Mouse (Mus musculus): ENCODE results near the gene Gm853. TPM values are rescaled to one million over a fixed set of nuclear protein-coding genes. Genes with fewer than 3 reads are reported as not detected.

The Gm853 gene
- polyA plus RNA-seq, 1 experiment from 2014 or later, result not detected

DNA sequence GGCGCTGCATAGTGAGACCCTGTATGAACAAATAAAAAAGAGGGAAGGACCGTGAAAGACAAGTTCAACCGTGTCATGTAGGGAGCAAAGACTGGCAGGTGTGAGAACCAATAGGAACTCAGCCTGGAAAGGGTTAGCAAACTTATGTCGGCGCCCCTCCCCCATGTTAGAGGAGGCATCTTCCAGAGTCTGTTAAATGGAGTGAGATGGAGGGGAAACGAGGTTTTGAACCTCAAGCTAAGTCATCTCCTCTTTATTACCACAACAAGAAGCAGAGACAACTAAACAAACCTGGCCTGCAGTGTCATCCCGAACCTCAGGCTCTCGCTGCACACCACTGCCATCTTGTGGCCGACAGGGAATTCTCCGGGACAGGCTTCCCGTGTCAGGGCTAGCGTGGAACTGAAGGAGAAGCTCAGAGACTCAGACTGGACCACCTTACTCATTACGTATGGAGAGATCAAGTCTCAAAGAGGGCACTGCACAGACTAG, 33.3 kb downstream of the Gm853 start:
- Histone ChIP-seq H3K9me3 (replicated peaks; ENCODE audit: control insufficient read depth, low read length) (no peaks in the 10 kb centered on the region), H3K4me3 (ENCODE audit: low read depth, low read length) (no peak overlapping the region), H3K27me3 (ENCODE audit: control insufficient read depth, insufficient read depth, low read length) (no peaks in the 10 kb centered on the region; the same call in 1 of the 2 replicates), H3K27ac (replicated peaks; ENCODE audit: low read depth, low read length) (no peak overlapping the region), H3K9ac (replicated peaks; ENCODE audit: low read length) (no peak overlapping the region), H3K36me3 (replicated peaks; ENCODE audit: control insufficient read depth, insufficient read depth, low read depth, low read length) (no peaks in the 10 kb centered on the region), H3K4me2 (ENCODE audit: low read depth, low read length) (no peak overlapping the region), H3K4me1 (ENCODE audit: control insufficient read depth, insufficient read depth, low read length) (peaks cover 2% of the 10 kb centered on the region; the same call in 1 of the 2 replicates)
- no peak for ATAC-seq (replicated peaks; ENCODE audit: insufficient number of reproducible peaks, low FRiP score, low TSS enrichment, low read depth)
- WGBS, result 4% methylated on average over 13 of the region's 13 CpGs
- DNase-seq (ENCODE audit: low spot score), result peak; percentile 85

DNA sequence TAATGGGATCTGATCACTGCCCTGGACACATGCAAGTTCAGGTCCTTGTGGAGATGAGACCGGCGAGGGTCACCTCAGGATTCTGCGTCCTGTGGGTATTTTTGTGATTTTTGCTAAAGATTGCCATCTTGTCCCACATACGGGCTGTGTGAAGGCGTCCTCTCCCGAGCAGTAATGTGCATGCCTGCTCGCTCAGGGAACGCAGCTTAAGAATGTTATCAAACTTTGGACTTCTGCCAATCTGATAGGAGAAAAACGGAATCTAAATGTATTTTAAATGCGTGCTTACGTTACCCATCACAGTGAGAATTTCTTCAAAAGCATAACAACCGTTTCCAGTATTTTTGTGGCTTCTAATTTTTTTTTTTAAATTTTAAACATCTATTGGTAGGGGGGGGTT, 35.3 kb downstream of the Gm853 start:
- H3K4me3 ChIP-seq (ENCODE audit: low read depth, low read length), result no peak overlapping the region
- H3K9me3 ChIP-seq (replicated peaks; ENCODE audit: control insufficient read depth, low read length), result no peaks in the 10 kb centered on the region
- no peaks in the 10 kb centered on the region for H3K27me3 ChIP-seq (ENCODE audit: control insufficient read depth, insufficient read depth, low read length)
- ATAC-seq (replicated peaks; ENCODE audit: insufficient number of reproducible peaks, low FRiP score, low TSS enrichment, low read depth) (no peak), DNase-seq (ENCODE audit: low spot score) (no peak)
- H3K9ac ChIP-seq (replicated peaks; ENCODE audit: low read length), result no peak overlapping the region
- H3K27ac ChIP-seq (replicated peaks; ENCODE audit: low read depth, low read length), result no peak overlapping the region
- H3K4me1 ChIP-seq (ENCODE audit: control insufficient read depth, insufficient read depth, low read length), result peaks cover 2% of the 10 kb centered on the region; the same call in 1 of the 2 replicates
- WGBS, result 83% methylated on average over 12 of the region's 12 CpGs
- no peak overlapping the region for H3K4me2 ChIP-seq (ENCODE audit: low read depth, low read length)
- no peaks in the 10 kb centered on the region for H3K36me3 ChIP-seq (replicated peaks; ENCODE audit: control insufficient read depth, insufficient read depth, low read depth, low read length)

DNA sequence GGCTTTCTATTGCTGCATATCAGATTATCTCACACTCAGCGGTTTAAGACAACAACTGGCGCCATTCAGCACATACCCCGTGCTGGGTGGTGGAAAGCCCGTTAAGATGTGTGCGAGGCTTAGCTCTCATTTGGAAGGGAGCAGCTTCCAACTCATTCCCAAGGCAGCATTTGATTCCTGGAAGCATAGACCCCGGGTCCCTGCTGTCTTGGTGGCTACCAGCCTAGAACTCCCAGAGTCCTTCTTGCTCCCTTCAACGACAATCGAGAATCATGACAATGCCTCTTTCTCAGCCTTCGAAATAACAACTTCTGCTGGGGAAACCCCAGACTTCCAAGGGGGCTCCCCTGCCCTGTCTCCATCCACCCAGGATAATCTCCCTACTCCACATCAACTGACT, 35.8 kb downstream of the Gm853 start:
- H3K4me1 ChIP-seq (ENCODE audit: control insufficient read depth, insufficient read depth, low read length), result peaks cover 2% of the 10 kb centered on the region; the same call in 1 of the 2 replicates
- no peaks in the 10 kb centered on the region for H3K36me3 ChIP-seq (replicated peaks; ENCODE audit: control insufficient read depth, insufficient read depth, low read depth, low read length)
- no peak overlapping the region for H3K4me3 ChIP-seq (ENCODE audit: low read depth, low read length)
- WGBS, result 79% methylated on average over 9 of the region's 9 CpGs
- no peak overlapping the region for H3K4me2 ChIP-seq (ENCODE audit: low read depth, low read length)
- H3K9me3 ChIP-seq (replicated peaks; ENCODE audit: control insufficient read depth, low read length), result no peaks in the 10 kb centered on the region
- ATAC-seq (replicated peaks; ENCODE audit: insufficient number of reproducible peaks, low FRiP score, low TSS enrichment, low read depth) (no peak), DNase-seq (ENCODE audit: low spot score) (no peak)
- H3K27me3 ChIP-seq (ENCODE audit: control insufficient read depth, insufficient read depth, low read length), result no peaks in the 10 kb centered on the region
- no peak overlapping the region for H3K27ac ChIP-seq (replicated peaks; ENCODE audit: low read depth, low read length)
- no peak overlapping the region for H3K9ac ChIP-seq (replicated peaks; ENCODE audit: low read length)

GRCm38 (mm10) chr4:130183879-130184278, 38.3 kb downstream of the Gm853 start:
- Histone ChIP-seq H3K4me3 (ENCODE audit: low read depth, low read length) (no peak overlapping the region), H3K4me2 (ENCODE audit: low read depth, low read length) (no peak overlapping the region), H3K9ac (replicated peaks; ENCODE audit: low read length) (no peak overlapping the region), H3K27ac (replicated peaks; ENCODE audit: low read depth, low read length) (no peak overlapping the region), H3K4me1 (ENCODE audit: control insufficient read depth, insufficient read depth, low read length) (peaks cover 2% of the 10 kb centered on the region; the same call in 1 of the 2 replicates), H3K36me3 (replicated peaks; ENCODE audit: control insufficient read depth, insufficient read depth, low read depth, low read length) (no peaks in the 10 kb centered on the region), H3K9me3 (replicated peaks; ENCODE audit: control insufficient read depth, low read length) (no peaks in the 10 kb centered on the region), H3K27me3 (ENCODE audit: control insufficient read depth, insufficient read depth, low read length) (no peaks in the 10 kb centered on the region)
- DNase-seq (ENCODE audit: low spot score), result no peak
- no peak for ATAC-seq (replicated peaks; ENCODE audit: insufficient number of reproducible peaks, low FRiP score, low TSS enrichment, low read depth)
- WGBS, result 87% methylated on average over 5 of the region's 5 CpGs

GRCm38 (mm10) chr4:130183023-130183422, 39.2 kb downstream of the Gm853 start:
- Histone ChIP-seq H3K4me1 (ENCODE audit: control insufficient read depth, insufficient read depth, low read length) (no peaks in the 10 kb centered on the region), H3K9ac (replicated peaks; ENCODE audit: low read length) (no peak overlapping the region), H3K4me3 (ENCODE audit: low read depth, low read length) (no peak overlapping the region), H3K9me3 (replicated peaks; ENCODE audit: control insufficient read depth, low read length) (no peaks in the 10 kb centered on the region), H3K36me3 (replicated peaks; ENCODE audit: control insufficient read depth, insufficient read depth, low read depth, low read length) (no peaks in the 10 kb centered on the region), H3K27me3 (ENCODE audit: control insufficient read depth, insufficient read depth, low read length) (no peaks in the 10 kb centered on the region), H3K27ac (replicated peaks; ENCODE audit: low read depth, low read length) (no peak overlapping the region), H3K4me2 (ENCODE audit: low read depth, low read length) (no peak overlapping the region)
- ATAC-seq (replicated peaks; ENCODE audit: insufficient number of reproducible peaks, low FRiP score, low TSS enrichment, low read depth) (no peak), DNase-seq (ENCODE audit: low spot score) (no peak)
- 74% methylated on average over 13 of the region's 13 CpGs for WGBS

DNA sequence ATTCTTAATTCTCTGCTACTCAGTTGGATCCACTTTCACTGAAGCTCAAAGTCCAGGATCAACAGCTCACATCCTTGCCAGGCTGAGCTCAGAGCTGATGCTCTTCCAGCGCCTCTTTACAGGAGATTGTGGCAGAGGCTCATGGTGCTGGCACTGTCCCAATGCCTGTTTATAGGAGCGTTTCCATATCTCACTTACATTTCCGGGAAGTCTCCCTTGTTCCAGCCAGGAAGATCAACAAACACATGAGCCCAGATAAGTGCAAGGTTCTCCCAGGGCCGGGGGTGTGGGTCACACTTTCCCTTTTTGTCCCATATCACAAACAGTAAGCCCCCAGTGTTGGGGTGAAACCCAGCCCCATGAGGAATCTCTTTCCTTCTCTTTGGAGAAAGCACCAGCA, 40.3 kb downstream of the Gm853 start:
- no peaks in the 10 kb centered on the region for H3K27me3 ChIP-seq (ENCODE audit: control insufficient read depth, insufficient read depth, low read length)
- no peak for ATAC-seq (replicated peaks; ENCODE audit: insufficient number of reproducible peaks, low FRiP score, low TSS enrichment, low read depth)
- WGBS, result 73% methylated on average over 4 of the region's 4 CpGs

GRCm38 (mm10) chr4:130180909-130181602, 41.1 kb downstream of the Gm853 start:
- ATAC-seq (replicated peaks; ENCODE audit: insufficient number of reproducible peaks, low FRiP score, low TSS enrichment, low read depth) (no peak), DNase-seq (ENCODE audit: low spot score) (no peak)
- 58% methylated on average over 7 of the region's 7 CpGs for WGBS
- Histone ChIP-seq H3K4me1 (ENCODE audit: control insufficient read depth, insufficient read depth, low read length) (no peaks in the 10 kb centered on the region), H3K27ac (replicated peaks; ENCODE audit: low read depth, low read length) (no peak overlapping the region), H3K4me3 (ENCODE audit: low read depth, low read length) (no peak overlapping the region), H3K36me3 (replicated peaks; ENCODE audit: control insufficient read depth, insufficient read depth, low read depth, low read length) (no peaks in the 10 kb centered on the region), H3K9me3 (replicated peaks; ENCODE audit: control insufficient read depth, low read length) (no peaks in the 10 kb centered on the region), H3K9ac (replicated peaks; ENCODE audit: low read length) (no peak overlapping the region), H3K4me2 (ENCODE audit: low read depth, low read length) (no peak overlapping the region), H3K27me3 (ENCODE audit: control insufficient read depth, insufficient read depth, low read length) (no peaks in the 10 kb centered on the region)

More for the DNA sequence above, 40.3 kb downstream of the Gm853 start:
- Histone ChIP-seq H3K4me2 (ENCODE audit: low read depth, low read length) (no peak overlapping the region), H3K36me3 (replicated peaks; ENCODE audit: control insufficient read depth, insufficient read depth, low read depth, low read length) (no peaks in the 10 kb centered on the region), H3K9me3 (replicated peaks; ENCODE audit: control insufficient read depth, low read length) (no peaks in the 10 kb centered on the region), H3K9ac (replicated peaks; ENCODE audit: low read length) (no peak overlapping the region), H3K4me1 (ENCODE audit: control insufficient read depth, insufficient read depth, low read length) (no peaks in the 10 kb centered on the region), H3K27ac (replicated peaks; ENCODE audit: low read depth, low read length) (no peak overlapping the region), H3K4me3 (ENCODE audit: low read depth, low read length) (no peak overlapping the region)
- no peak for DNase-seq (ENCODE audit: low spot score)

- Histone ChIP-seq H3K4me3 (ENCODE audit: low read depth, low read length) (no peak overlapping the region), H3K4me1 (ENCODE audit: control insufficient read depth, insufficient read depth, low read length) (peaks cover 4% of the 10 kb centered on the region), H3K36me3 (replicated peaks; ENCODE audit: control insufficient read depth, insufficient read depth, low read depth, low read length) (no peaks in the 10 kb centered on the region), H3K9ac (replicated peaks; ENCODE audit: low read length) (no peak overlapping the region), H3K27ac (replicated peaks; ENCODE audit: low read depth, low read length) (no peak overlapping the region), H3K9me3 (replicated peaks; ENCODE audit: control insufficient read depth, low read length) (no peaks in the 10 kb centered on the region), H3K4me2 (ENCODE audit: low read depth, low read length) (no peak overlapping the region), H3K27me3 (ENCODE audit: control insufficient read depth, insufficient read depth, low read length) (no peaks in the 10 kb centered on the region; the same call in 1 of the 2 replicates)
- WGBS, result 85% methylated on average over 3 of the region's 3 CpGs
- ATAC-seq (replicated peaks; ENCODE audit: insufficient number of reproducible peaks, low FRiP score, low TSS enrichment, low read depth) (no peak), DNase-seq (ENCODE audit: low spot score) (no peak)
Measured at GRCm38 (mm10) chr4:130179876-130180275, 42.3 kb downstream of the Gm853 start.
